ENCODE assay signal across 10 mouse cellular contexts in genomic region chr4:63389121-63389886, GRCm38 (mm10). TPM values are rescaled to one million over a fixed set of nuclear protein-coding genes. Genes with fewer than 3 reads are reported as not detected.
DNase-seq lines count a peak whose midpoint lies in the region; ATAC-seq and TF ChIP-seq lines count a peak whose summit lies in the region.
"Had no signal": no experiment of that assay in that cellular context is flagged by ENCODE, and none has a peak within 500 bp of the region (broad histone marks: within the 10 kb centered on the region; RNA-seq: fewer than 3 reads in every experiment).

No protein-coding gene starts in this region.

- no peak overlapping the region for H3K4me2 ChIP-seq in embryonic facial prominence, embryonic 15.5 days (replicated peaks)
- H3K4me2 ChIP-seq in liver, embryonic 11.5 days, result no peak overlapping the region
- no peak overlapping the region for H3K4me2 ChIP-seq in neural tube, embryonic 15.5 days
- H3K4me2 ChIP-seq in intestine, postnatal 0 days (replicated peaks; ENCODE audit: low read depth), result no peak overlapping the region
- H3K4me2 ChIP-seq: embryonic facial prominence, embryonic 12.5 days had no signal

- 40% methylated on average over 8 of the region's 8 CpGs for WGBS in embryonic facial prominence, embryonic 15.5 days
- 54% methylated on average over 8 of the region's 8 CpGs for WGBS in liver, embryonic 11.5 days
- WGBS in neural tube, embryonic 15.5 days, result 21% methylated on average over 8 of the region's 8 CpGs
- WGBS in intestine, postnatal 0 days, result 66% methylated on average over 8 of the region's 8 CpGs

- H3K4me3 ChIP-seq in embryonic facial prominence, embryonic 15.5 days (replicated peaks), result no peak overlapping the region
- no peak overlapping the region for H3K4me3 ChIP-seq in liver, embryonic 11.5 days (ENCODE audit: low read depth, low read length)
- no peak overlapping the region for H3K4me3 ChIP-seq in neural tube, embryonic 15.5 days (replicated peaks)
- H3K4me3 ChIP-seq in intestine, postnatal 0 days (ENCODE audit: low read depth, low read length), result no peak overlapping the region
- H3K4me3 ChIP-seq: embryonic facial prominence, embryonic 12.5 days had no signal

- peaks cover 13% of the 10 kb centered on the region for H3K4me1 ChIP-seq in embryonic facial prominence, embryonic 15.5 days
- H3K4me1 ChIP-seq in liver, embryonic 11.5 days (replicated peaks; ENCODE audit: control insufficient read depth, insufficient read depth, low read length), result peaks cover 8% of the 10 kb centered on the region
- peaks cover 19% of the 10 kb centered on the region for H3K4me1 ChIP-seq in neural tube, embryonic 15.5 days
- no peaks in the 10 kb centered on the region for H3K4me1 ChIP-seq in intestine, postnatal 0 days (replicated peaks; ENCODE audit: control insufficient read depth, insufficient read depth, low read length)

- peaks cover 10% of the 10 kb centered on the region; the same call in 1 of the 2 replicates for H3K36me3 ChIP-seq in embryonic facial prominence, embryonic 15.5 days
- H3K36me3 ChIP-seq in liver, embryonic 11.5 days (ENCODE audit: control insufficient read depth, insufficient read depth, low read length), result peaks cover 3% of the 10 kb centered on the region; the same call in 1 of the 2 replicates
- H3K36me3 ChIP-seq in neural tube, embryonic 15.5 days, result no peaks in the 10 kb centered on the region
- H3K36me3 ChIP-seq in intestine, postnatal 0 days (ENCODE audit: control insufficient read depth, insufficient read depth), result peaks cover 26% of the 10 kb centered on the region

- H3K9ac ChIP-seq in embryonic facial prominence, embryonic 15.5 days, result no peak overlapping the region
- H3K9ac ChIP-seq in liver, embryonic 11.5 days (ENCODE audit: low read depth, low read length), result no peak overlapping the region
- no peak overlapping the region for H3K9ac ChIP-seq in neural tube, embryonic 15.5 days (replicated peaks)
- no peak overlapping the region for H3K9ac ChIP-seq in intestine, postnatal 0 days (ENCODE audit: low read depth, low read length)
- H3K9ac ChIP-seq: embryonic facial prominence, embryonic 12.5 days had no signal

- no peaks in the 10 kb centered on the region for H3K27me3 ChIP-seq in embryonic facial prominence, embryonic 15.5 days
- H3K27me3 ChIP-seq in liver, embryonic 11.5 days (replicated peaks; ENCODE audit: control insufficient read depth, insufficient read depth, low read length), result no peaks in the 10 kb centered on the region
- no peaks in the 10 kb centered on the region for H3K27me3 ChIP-seq in neural tube, embryonic 15.5 days (replicated peaks)
- no peaks in the 10 kb centered on the region for H3K27me3 ChIP-seq in intestine, postnatal 0 days (replicated peaks; ENCODE audit: control insufficient read depth, insufficient read depth, low read length)
- H3K27me3 ChIP-seq: embryonic facial prominence, embryonic 12.5 days had no signal

- intact Hi-C loops in left cerebral cortex, postnatal 10 days (cut with DNase I), result no loop called here

- H3K9me3 ChIP-seq in embryonic facial prominence, embryonic 15.5 days (replicated peaks), result no peaks in the 10 kb centered on the region
- H3K9me3 ChIP-seq in liver, embryonic 11.5 days (ENCODE audit: control insufficient read depth, low read length), result no peaks in the 10 kb centered on the region
- no peaks in the 10 kb centered on the region for H3K9me3 ChIP-seq in neural tube, embryonic 15.5 days (replicated peaks)
- H3K9me3 ChIP-seq in intestine, postnatal 0 days (ENCODE audit: control insufficient read depth), result no peaks in the 10 kb centered on the region
- H3K9me3 ChIP-seq: embryonic facial prominence, embryonic 12.5 days had no signal

- peak; percentile 40 to 50 for DNase-seq in CD8-positive naive resting alpha-beta T cell, adult 2 months (ENCODE audit: low read depth in 2 of 2, low spot score in 2 of 2)
- DNase-seq in liver, embryonic 11.5 days (ENCODE audit: low spot score), result no peak
- no peak for DNase-seq in left cerebral cortex, postnatal 10 days (ENCODE audit: extremely low spot score in 1 of 2, low spot score in 2 of 2)
- DNase-seq in left cerebral cortex, adult 18-20 months (ENCODE audit: low spot score in 2 of 2), result no peak
- no peak for DNase-seq in urinary bladder, postnatal 10 days (ENCODE audit: low spot score)

- no peak overlapping the region for H3K27ac ChIP-seq in embryonic facial prominence, embryonic 15.5 days (replicated peaks)
- H3K27ac ChIP-seq in liver, embryonic 11.5 days (ENCODE audit: low read depth, low read length), result no peak overlapping the region
- H3K27ac ChIP-seq in neural tube, embryonic 15.5 days (replicated peaks), result 0 out of 2 replicates have a peak overlapping the region, but pooled peaks have one; percentile 3
- no peak overlapping the region for H3K27ac ChIP-seq in intestine, postnatal 0 days (ENCODE audit: low read depth, low read length)
- H3K27ac ChIP-seq: embryonic facial prominence, embryonic 12.5 days had no signal

- 0 out of 2 replicates have a peak, but pooled peaks have one; percentile 44 for ATAC-seq in embryonic facial prominence, embryonic 15.5 days (ENCODE audit: insufficient number of reproducible peaks, low FRiP score, low TSS enrichment, low read depth)
- peak; percentile 20; the same call in 1 of the 2 replicates for ATAC-seq in liver, embryonic 11.5 days (replicated peaks; ENCODE audit: low FRiP score)
- peak; percentile 53 for ATAC-seq in neural tube, embryonic 15.5 days (ENCODE audit: low FRiP score)
- no peak for ATAC-seq in intestine, postnatal 0 days

- no peak for TF ChIP-seq CTCF in intestine, postnatal 0 days (IDR thresholded peaks at IDR 0.05; ENCODE audit: low read depth)

RNA-seq across cellular contexts. Expression of gene Akna, which starts 13.8 kb away (rescaled TPM):
- 7.5 and 9.6 TPM in 2 replicates for polyA plus RNA-seq in embryonic facial prominence, embryonic 15.5 days (2015; fragmentation: Nextera tagmentation; extraction: Ambion mirVana)
- polyA plus RNA-seq in liver, embryonic 11.5 days (2014; fragmentation: Nextera tagmentation; extraction: Ambion mirVana), result 8.8 and 8.9 TPM in 2 replicates
- 3.1 and 7.3 TPM in 2 replicates for polyA plus RNA-seq in neural tube, embryonic 15.5 days (2015; fragmentation: Nextera tagmentation; extraction: Ambion mirVana)
- 1.4 and 1.6 TPM in 2 replicates for polyA plus RNA-seq in intestine, postnatal 0 days (2015; fragmentation: Nextera tagmentation; extraction: Ambion mirVana)
- total RNA-seq in left cerebral cortex, postnatal 10 days (2021), result 1 to 10 TPM; 3.4 to 4.8 TPM
- 1 to 10 TPM; 3.3 TPM for total RNA-seq in left cerebral cortex, adult 18-20 months (2021)

RNA-seq across cellular contexts. Expression of gene Orm2, which starts 27.1 kb away (rescaled TPM):
- polyA plus RNA-seq in embryonic facial prominence, embryonic 15.5 days (2015; fragmentation: Nextera tagmentation; extraction: Ambion mirVana), result 0.31 and 0.39 TPM in 2 replicates
- not detected in 2 replicates for polyA plus RNA-seq in liver, embryonic 11.5 days (2014; fragmentation: Nextera tagmentation; extraction: Ambion mirVana)
- not detected in 2 replicates for polyA plus RNA-seq in neural tube, embryonic 15.5 days (2015; fragmentation: Nextera tagmentation; extraction: Ambion mirVana)
- not detected in 2 replicates for polyA plus RNA-seq in intestine, postnatal 0 days (2015; fragmentation: Nextera tagmentation; extraction: Ambion mirVana)
- total RNA-seq in left cerebral cortex, postnatal 10 days (2021), result not detected
- not detected for total RNA-seq in left cerebral cortex, adult 18-20 months (2021)
- polyA plus RNA-seq: embryonic facial prominence, embryonic 12.5 days; intestine, embryonic 14.5 days had no signal

RNA-seq across cellular contexts. Expression of gene Orm3, which starts 33.3 kb away (rescaled TPM):
- polyA plus RNA-seq in embryonic facial prominence, embryonic 15.5 days (2015; fragmentation: Nextera tagmentation; extraction: Ambion mirVana), result not detected in 2 replicates
- polyA plus RNA-seq in liver, embryonic 11.5 days (2014; fragmentation: Nextera tagmentation; extraction: Ambion mirVana), result not detected in 2 replicates
- not detected in 2 replicates for polyA plus RNA-seq in neural tube, embryonic 15.5 days (2015; fragmentation: Nextera tagmentation; extraction: Ambion mirVana)
- polyA plus RNA-seq in intestine, postnatal 0 days (2015; fragmentation: Nextera tagmentation; extraction: Ambion mirVana), result not detected in 2 replicates
- total RNA-seq in left cerebral cortex, postnatal 10 days (2021), result not detected
- total RNA-seq in left cerebral cortex, adult 18-20 months (2021), result not detected
- polyA plus RNA-seq: embryonic facial prominence, embryonic 12.5 days; intestine, embryonic 14.5 days had no signal

RNA-seq across cellular contexts. Expression of gene Orm1, which starts 44.9 kb away (rescaled TPM):
- polyA plus RNA-seq in embryonic facial prominence, embryonic 15.5 days (2015; fragmentation: Nextera tagmentation; extraction: Ambion mirVana), result 17.0 and 22.3 TPM in 2 replicates
- not detected in 2 replicates for polyA plus RNA-seq in liver, embryonic 11.5 days (2014; fragmentation: Nextera tagmentation; extraction: Ambion mirVana)
- not detected in 2 replicates for polyA plus RNA-seq in neural tube, embryonic 15.5 days (2015; fragmentation: Nextera tagmentation; extraction: Ambion mirVana)
- not detected in 2 replicates for polyA plus RNA-seq in intestine, postnatal 0 days (2015; fragmentation: Nextera tagmentation; extraction: Ambion mirVana)
- total RNA-seq in left cerebral cortex, postnatal 10 days (2021), result not detected
- total RNA-seq in left cerebral cortex, adult 18-20 months (2021), result not detected
- polyA plus RNA-seq: embryonic facial prominence, embryonic 12.5 days; intestine, embryonic 14.5 days had no signal

Comparison
In these comparisons a context has a peak if more than half of its experiments do, and no peak if none do; other contexts are left out.
1. DNase-seq: peak in CD8-positive naive resting alpha-beta T cell, adult 2 months (2 of 2); none in liver, embryonic 11.5 days (single experiment), left cerebral cortex, postnatal 10 days (0 of 2), left cerebral cortex, adult 18-20 months (0 of 2) and urinary bladder, postnatal 10 days (single experiment).